Mouse (Mus musculus): ENCODE results near the gene Kif1b.
"Not testable (repeated sequence)": the region's sequence is repeated elsewhere in the genome, so short reads cannot be mapped to it uniquely, and the experiment has no call there.

The Kif1b gene

GRCm38 (mm10) chr4:149270541-149270940 is 37.0 kb downstream of the Kif1b start:
- no peak for DNase-seq (ENCODE audit: low spot score in 2 of 2)

DNA sequence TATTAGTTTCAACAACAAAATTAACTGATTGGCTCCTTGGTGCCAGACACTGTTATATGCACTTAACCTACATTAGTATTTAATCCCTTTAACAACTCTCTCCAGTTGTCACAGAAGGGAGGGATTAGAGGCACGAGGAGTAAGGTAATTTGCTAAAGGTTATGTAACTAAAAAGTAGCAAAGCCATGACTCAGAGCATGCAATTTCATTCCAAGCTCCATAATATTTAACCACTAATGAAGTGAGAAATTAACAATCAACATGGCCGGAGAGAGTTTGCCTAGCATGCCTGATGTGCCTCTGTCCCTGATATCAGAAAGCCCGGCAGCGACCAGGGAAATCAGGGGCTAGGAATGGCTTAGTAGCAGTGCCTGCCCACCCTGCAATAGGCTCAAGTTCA is 38.5 kb downstream of the Kif1b start:
- no peak for DNase-seq (ENCODE audit: low spot score in 2 of 2)

GRCm38 (mm10) chr4:149264895-149265294 is 42.6 kb downstream of the Kif1b start:
- no peak for DNase-seq (ENCODE audit: low spot score in 2 of 2)

GRCm38 (mm10) chr4:149263218-149263617 is 44.3 kb downstream of the Kif1b start:
- DNase-seq (ENCODE audit: low spot score in 2 of 2), result no peak

DNA sequence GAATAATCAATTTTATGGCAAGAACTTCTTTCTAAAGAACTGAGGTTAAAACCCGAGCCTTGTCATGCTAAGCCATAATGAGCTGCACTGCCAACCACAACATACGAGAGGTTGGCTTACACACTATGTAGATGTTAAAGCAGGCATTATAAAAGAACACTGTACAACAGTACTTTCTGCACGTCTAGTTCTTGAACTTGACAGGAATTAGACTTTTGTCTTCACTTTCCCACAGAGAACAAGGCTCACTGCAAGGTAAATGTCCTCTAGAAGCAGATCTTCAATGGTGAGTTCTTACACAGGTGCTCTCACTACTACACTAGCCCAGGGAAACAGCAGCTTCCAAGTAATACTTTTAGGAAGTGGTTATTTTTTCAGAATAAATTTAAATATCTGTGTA is 46.0 kb downstream of the Kif1b start:
- no peak for DNase-seq (ENCODE audit: low spot score in 2 of 2)

DNA sequence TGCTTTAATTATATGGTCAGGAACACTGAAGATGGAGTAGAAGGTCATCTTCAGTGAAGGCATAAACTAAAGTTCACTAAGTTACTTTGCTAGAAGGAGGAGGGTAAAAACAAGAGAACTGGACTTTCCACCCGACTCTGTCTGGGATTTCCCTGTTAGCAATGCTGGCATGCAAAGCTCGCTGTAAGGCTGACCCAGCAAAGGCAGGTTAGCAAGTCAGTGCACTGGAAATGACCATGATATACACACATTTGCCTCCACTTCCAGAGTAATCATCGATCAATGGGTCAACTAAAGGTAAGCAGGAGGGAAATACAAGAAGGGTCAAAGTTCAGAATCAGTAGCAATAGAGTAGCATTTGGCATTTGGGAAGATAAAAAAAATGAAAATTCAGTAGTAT is 46.6 kb downstream of the Kif1b start:
- DNase-seq (ENCODE audit: low spot score in 2 of 2), result no peak

GRCm38 (mm10) chr4:149259391-149260094 is 48.0 kb downstream of the Kif1b start:
- DNase-seq (ENCODE audit: low spot score in 2 of 2), result no peak

DNA sequence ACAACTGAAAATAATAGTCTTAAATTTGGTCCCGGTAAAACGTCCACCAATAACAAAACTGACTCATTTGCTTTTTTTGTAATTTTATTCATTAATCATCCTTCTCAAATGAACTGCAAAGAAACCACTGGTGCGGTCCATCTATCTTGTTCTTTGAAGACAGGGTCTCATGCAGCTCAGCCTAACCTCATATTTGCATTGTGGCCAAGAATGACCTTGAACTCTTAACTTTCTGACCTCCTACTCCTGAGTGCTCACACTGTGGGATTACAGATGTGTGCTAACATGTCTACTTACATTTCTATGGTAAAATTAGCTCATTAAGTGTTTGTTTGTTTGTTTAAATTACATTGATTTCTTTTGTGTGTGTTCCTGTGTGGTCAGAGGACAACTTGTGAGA is 48.6 kb downstream of the Kif1b start:
- no peak for DNase-seq (ENCODE audit: low spot score in 2 of 2)

- no peak for DNase-seq (ENCODE audit: low spot score in 2 of 2)
Measured at GRCm38 (mm10) chr4:149256511-149257300, 50.8 kb downstream of the Kif1b start.

- DNase-seq (ENCODE audit: low spot score in 2 of 2), result no peak
Measured at GRCm38 (mm10) chr4:149255277-149256270, 51.9 kb downstream of the Kif1b start.

DNA sequence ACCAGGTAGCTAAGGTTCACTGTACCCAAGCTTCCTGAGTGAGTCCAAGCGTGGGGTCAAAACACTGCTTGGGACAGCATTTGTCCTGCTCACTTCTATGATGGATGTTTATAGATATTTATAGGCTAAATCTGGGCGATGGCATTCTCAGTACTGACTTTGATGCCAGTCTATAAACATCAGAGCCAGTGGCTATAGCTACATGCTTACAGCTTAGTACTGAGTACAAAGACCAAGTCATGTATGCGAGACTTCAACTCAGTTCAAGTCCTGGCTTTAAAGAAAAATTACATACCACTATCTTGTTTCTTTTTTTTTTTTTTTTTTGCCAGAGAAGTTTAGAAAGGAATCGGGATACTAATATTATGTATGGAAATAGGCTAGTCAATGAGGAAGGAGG is 52.7 kb downstream of the Kif1b start:
- no peak for DNase-seq (ENCODE audit: low spot score in 2 of 2)

DNA sequence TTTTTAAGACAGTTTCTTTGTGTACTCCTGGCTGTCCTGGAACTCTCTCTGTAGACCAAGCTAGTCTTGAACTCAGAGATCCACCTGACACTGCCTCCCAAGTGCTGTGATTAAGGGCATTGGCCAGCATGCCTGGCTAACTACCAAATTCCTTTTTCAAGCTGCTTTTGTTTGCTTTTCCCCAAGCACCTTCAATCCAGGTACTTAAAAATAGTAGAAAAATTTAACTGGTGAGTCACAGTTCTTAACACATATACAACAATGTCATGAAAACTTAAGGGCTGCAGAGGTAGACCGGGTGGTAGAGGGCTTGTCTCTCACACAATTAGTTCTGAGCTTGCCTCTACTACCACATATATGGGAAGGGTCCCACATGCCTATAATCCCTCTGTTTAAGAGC is 58.2 kb downstream of the Kif1b start:
- no peak for DNase-seq (ENCODE audit: low spot score in 2 of 2)

DNA sequence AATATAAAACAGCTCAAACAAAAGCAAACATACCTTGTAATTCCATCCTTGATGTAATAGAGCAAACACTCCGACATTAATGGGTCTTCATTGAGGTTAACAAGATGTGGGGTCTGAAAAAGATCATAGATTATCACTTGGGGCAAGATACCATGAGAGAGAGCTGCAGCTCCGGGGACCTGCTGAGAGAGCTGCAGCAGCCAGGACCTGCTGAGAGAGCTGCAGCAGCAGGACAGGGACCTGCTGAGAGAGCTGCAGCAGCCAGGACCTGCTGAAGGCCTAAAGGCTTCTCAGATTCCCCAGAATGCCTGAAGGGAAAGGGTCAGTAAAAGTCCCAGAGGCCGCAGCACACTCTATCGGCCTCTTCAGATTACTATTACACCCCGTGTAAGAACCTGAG is 59.7 kb downstream of the Kif1b start:
- DNase-seq (ENCODE audit: low spot score in 2 of 2), result no peak

DNA sequence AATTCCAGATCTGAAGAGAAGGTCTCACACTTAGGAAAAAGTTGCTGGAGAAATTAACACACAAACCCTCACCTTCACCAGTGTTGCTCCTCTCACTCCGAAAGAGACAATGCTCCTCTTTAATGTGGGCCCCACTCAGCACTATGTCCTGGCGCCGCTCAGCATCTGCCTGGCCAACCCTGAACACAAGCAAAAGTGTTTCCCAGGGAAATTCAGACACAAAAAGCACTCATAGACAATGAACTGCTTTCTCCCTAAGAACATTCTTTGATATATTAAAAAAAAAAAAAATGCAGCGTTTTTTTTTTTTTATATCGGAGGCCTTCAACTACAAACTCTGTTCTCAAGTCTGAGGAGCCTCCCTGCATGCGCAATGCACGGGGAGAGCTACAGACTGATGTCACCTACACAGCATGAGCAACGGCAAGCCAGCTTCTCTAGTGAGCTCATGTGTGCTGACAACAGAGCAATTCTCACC is 60.3 kb downstream of the Kif1b start:
- DNase-seq (ENCODE audit: low spot score in 2 of 2), result no peak

DNA sequence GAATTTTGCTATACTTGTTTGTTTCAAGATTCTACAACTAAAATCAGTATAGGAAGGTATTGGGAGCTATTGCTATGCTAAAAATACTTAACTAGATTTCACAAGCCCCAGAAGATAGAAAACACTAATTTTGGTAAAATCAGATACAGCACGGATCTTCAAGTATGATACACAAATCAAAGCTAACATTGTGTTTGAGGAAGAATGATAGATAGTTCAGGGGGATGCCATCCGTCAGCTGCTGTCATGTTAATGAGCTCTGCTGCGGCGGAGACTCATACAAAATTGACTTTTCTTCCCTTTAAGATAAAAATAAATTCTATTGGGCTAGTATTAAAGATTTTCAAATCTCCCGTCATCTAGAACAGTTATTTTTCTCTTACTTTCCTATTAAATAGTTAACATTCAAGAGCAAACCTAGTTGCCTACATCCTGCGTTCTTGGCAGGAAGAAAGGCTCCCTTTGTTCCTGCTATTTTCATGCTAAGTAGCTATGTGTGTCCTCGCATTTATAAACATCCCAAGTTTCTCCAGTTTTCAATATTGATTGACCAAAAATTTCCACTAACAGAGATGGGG is 60.8 kb downstream of the Kif1b start:
- DNase-seq (ENCODE audit: low spot score in 2 of 2), result no peak

- no peak for DNase-seq (ENCODE audit: low spot score in 2 of 2)
Measured at GRCm38 (mm10) chr4:149237011-149237410, 70.5 kb downstream of the Kif1b start.

DNA sequence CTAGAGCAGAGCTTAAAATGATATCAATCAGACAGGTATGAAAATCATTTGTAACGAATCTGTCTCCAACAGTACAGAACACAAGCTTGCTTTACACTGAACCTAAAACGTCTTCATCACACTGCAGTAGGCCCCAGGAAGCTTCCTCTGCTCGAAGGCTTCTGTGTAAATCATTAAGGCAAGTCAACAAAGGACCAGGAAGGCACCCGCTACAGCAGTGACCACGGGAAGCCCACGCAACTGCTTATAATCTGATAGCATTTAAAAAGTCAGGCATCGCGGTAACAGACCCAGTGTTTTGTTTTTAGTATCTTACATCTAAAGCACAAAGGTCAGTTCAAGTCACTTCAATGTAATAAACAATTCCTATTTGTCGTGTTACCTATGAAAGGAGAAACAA is 73.6 kb downstream of the Kif1b start:
- DNase-seq (ENCODE audit: low spot score in 2 of 2), result no peak

- not testable (repeated sequence) for DNase-seq (ENCODE audit: low spot score in 2 of 2)
Measured at GRCm38 (mm10) chr4:149228682-149229081, 78.8 kb downstream of the Kif1b start.

DNA sequence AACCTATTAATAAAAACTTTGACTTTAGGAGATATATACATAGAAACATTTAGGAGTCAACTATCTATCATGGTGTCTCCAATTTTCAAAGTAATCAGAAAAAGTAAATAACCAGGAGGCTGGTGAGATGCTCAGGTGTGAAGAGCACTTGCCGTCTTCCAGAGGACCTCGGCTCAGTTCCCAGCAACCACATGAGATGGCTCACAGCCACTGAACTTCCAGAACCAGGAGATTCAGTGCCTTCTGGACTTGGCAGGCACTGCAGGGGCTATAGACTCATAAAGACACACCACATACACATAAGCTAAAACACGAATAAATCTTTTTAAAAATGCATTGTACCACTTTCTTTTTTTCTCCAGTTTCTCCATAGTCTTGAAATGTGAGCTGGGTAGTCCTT is 79.2 kb downstream of the Kif1b start:
- DNase-seq (ENCODE audit: low spot score in 2 of 2), result no peak

DNA sequence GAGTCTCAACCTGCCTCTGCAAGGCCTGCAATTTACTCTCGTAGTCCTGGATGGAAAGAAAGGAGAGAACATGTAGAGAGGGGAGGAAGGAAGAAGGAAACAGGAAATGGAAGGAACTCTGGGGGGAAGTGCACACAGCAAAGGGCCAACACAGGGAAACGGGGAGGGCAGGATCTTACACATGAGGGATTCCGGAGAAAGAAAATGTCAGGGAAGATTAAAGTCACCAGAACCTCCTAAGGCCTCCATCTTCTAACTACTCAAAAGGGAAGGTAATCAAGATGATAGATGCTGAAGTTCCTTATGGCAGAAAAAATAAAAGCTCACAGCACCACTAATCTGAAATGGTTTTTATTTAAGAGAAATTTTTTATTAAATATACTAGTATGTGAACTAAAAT is 81.2 kb downstream of the Kif1b start:
- no peak for DNase-seq (ENCODE audit: low spot score in 2 of 2)

- no peak for DNase-seq (ENCODE audit: low spot score in 2 of 2)
Measured at GRCm38 (mm10) chr4:149223453-149223852, 84.0 kb downstream of the Kif1b start.

DNA sequence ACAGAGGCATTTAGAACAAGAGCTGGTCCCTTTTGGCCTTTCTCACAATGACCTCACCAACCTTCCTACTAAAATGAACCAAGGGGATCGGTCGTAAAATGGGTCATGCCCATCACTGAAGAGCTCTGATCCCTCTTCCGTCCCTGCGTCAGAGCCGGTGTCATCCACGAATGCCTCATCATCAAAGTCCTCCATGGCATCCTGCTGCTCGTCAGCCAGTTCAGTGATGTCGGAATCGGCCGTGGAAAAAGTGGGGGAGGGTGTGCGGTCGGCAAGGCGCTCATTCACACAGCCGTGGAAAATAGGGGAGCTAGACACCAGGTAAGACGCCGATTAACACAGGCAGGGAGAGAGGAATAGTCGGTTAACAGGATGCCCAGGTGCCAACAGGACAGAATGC is 87.0 kb downstream of the Kif1b start:
- no peak for DNase-seq (ENCODE audit: low spot score in 2 of 2)
